Mouse (Mus musculus): ENCODE data around the gene Il15ra. TPM values are rescaled to one million over a fixed set of nuclear protein-coding genes. Genes with fewer than 3 reads are reported as not detected.

Il15ra gene
- 10 to 100 TPM; 10.6 to 22.8 TPM for total RNA-seq (2021)
- long read RNA-seq, experiment 1, transcript Il15ra-210 (7 exons, 1,624 nt): major isoform, 5 of 16 reads
- long read RNA-seq, experiment 1, partial matches to known transcripts: 2 of 16 reads
- long read RNA-seq, experiment 1, other reads (novel, unspliced or antisense): 5 of 16 reads
- long read RNA-seq, experiment 2, partial matches to known transcripts: 0 of 9 reads
- long read RNA-seq, experiment 2, other reads (novel, unspliced or antisense): 5 of 9 reads

DNA sequence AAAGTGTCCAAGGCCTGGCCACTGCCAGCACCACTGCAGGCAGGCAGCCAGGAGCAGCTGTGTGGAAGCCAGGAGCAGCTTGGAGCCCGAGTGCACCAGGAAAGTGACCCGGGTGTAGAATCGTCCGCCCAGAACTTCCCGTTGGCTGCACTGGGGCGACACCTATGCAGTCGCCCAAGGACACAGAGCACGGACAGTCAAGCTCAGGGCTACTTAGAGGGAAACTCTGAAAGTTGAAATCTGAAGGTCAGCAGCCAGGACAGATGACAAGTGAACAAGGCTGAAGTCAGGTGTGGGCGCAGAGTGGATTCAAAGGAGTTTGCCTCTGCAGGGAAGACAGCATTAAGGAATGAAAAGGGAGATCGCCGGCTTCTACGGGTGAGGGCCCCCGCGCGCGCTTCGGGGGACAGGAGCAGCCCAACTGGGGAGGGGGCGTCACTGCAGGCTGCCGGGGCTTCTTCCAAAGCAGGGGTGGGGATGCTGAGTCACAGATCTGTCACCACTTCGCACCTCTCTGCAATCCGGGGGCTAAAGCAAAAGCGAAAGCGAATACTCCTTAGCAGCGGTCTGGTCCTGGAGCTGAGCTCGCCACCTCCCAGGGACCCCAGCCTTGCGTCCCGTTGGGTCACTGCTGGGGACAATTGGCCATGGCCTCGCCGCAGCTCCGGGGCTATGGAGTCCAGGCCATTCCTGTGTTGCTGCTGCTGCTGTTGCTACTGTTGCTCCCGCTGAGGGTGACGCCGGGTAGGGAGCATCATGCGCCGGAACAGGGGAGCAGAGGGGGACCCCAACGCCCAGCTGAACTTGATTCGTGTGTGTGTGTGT is at the start of gene Il15ra:
TSS of gene Il15ra (plus strand) at position 90 of the 825 bp plus-strand sequence.
- peak; percentile 89 for DNase-seq
- intact Hi-C loops (cut with DNase I; ENCODE audit: low total_unique reads): no loop called here

DNA sequence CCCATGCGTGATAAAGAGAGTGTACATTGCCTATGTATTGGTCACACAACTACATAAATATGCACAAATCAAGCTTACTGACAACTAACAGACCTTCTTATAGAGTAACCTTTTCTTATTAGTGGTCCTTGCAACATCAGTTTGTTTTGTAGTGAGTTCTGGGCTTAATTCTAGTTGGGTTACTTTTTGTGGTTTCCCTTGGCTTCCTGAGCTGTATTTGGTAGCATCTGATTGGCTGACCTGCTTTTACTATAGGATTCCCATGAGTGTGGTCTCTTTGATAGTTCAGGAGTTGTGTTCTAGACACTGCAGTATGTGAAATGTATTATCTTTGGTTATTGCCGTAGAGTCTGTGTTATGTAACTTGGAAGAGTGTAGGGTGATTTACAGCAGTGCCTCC is 47.5 kb upstream of the Il15ra start:
- DNase-seq: no peak
- intact Hi-C loops (cut with DNase I; ENCODE audit: low total_unique reads): no loop called here

DNA sequence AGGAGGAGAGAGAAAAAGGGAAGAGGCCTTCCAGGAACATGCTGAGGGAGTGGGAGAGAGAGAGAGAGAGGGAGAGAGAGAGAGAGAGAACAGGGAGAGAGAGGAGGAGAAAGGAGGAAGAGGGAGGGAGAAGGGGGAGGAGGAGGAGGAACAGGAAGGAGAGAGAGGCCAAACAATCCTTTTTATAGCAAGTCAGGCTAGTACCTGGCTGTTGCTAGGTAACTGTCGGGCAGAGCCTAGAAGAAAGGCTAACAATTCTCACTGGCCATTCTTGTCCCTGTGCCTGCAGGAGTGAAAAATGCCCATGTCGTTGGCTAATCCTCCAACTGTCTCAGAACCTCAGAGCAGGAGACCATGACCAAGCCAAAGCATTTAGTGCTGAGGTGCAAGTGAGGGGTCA is 45.8 kb upstream of the Il15ra start:
- intact Hi-C loops (cut with DNase I; ENCODE audit: low total_unique reads): no loop called here

DNA sequence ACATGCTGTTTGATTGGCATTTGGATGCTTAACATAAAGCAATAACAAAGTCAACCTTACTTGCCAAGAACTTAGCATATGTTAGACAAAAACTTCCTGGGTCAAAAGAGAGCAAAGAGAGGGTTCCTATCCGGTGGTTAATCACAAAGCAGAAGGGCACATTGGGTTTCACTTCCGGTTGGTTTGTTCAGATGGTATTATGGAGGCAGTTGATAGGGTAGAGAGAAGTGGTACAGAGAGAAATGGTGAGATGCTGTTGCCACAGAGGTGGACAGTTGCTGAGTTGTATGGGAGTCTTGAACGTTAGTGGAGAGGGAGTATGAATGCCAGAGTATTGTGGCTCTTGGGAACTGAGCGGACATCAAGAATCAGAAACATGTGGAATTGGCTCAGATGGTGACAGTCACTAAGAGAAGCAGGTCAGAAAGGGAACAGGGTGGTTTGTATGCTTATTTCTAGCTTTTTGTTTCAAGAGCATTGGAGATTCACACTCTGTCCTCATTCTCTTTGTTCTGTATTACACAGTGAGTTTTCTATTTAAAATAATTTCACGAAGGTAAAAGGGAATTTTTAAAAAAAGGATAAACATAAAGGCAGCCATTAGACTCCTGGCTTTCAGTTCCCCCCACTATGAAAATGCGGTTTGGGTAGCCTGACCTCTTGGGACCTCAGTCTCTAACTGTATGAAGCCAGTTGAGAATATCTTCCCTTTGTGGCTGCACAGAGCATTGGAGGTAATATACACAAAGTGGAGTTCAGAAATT is 42.8 kb upstream of the Il15ra start:
- intact Hi-C loops (cut with DNase I; ENCODE audit: low total_unique reads): no loop called here
- no peak for DNase-seq

More for the DNA sequence above, 45.8 kb upstream of the Il15ra start:
- DNase-seq: no peak

DNA sequence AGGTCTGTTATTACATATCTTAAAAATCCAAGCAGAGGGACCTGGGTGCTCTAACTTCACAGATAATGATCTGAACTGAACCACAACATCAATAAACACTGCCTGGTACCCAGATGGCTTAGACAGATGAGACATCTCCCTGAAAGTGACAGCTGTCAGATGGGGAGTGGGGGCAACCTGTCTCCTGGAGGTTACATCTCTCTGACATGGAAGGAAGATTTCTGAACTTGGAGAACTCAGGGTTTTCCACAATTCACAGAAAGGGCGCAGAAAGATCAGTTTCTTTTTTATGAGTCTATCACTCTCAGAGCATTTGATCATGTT is 42.2 kb upstream of the Il15ra start:
- no peak for DNase-seq

DNA sequence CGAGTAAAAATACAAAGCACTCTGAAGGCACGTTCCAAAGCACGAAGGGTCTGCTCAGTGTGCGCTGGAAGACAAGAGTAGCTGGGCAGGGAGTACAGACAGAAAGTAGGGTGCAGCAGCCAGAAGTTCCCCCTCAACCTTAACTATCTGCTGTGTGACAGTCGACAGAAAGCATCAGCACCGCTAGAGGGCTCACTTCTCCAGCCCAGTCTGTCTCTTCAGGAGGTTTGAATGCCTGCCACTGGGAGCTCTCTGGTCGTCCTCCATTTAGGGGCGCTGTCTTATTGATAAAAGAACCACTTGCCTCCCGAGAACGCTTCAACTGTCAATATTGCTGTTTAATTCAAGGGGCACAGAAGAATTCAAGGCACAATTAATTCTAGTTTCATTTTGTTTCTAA is 41.1 kb upstream of the Il15ra start:
- DNase-seq: peak; percentile 76
- intact Hi-C loops (cut with DNase I; ENCODE audit: low total_unique reads): no loop called here

More for the DNA sequence above, 42.2 kb upstream of the Il15ra start:
- intact Hi-C loops (cut with DNase I; ENCODE audit: low total_unique reads): no loop called here

DNA sequence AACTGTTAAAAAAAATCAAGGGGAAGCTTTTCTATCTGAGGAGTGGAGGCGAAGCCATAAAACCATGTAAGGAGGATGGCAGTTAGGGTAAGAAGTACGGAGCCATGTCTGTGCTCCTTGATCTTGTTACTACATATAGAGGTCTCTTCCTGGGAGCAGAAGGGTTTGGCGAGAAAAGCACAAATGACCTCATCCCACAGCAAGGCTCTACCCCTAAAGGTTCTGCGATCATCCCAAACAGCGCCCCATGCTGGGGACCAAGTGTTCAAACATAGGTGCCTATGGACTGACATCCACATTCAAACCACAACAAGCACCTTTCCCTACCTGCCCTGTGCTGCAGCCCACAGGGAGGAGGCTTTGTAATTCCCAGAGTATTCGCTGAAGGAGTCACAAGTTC is 40.7 kb upstream of the Il15ra start:
- intact Hi-C loops (cut with DNase I; ENCODE audit: low total_unique reads): no loop called here
- DNase-seq: peak; percentile 22

DNA sequence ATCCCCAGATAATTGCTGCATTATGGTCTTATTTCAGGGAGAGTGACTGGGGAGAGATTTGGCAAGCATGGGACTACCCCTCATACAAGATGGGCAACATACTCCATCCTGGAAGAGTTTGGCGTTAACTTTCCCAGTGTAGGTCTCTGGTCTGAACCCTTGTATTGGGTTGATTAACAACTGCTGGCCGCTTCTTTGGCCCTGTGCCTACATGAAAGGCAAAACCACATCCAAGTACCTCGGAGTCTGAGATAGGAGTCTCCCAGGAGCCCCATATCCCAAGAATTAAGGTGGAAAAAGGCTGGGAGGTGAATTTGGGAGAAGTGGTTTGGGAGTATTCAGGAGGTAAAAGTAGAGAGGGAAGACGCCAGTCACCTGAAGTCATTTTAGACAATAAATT is 40.3 kb upstream of the Il15ra start:
- intact Hi-C loops (cut with DNase I; ENCODE audit: low total_unique reads): no loop called here
- no peak for DNase-seq

DNA sequence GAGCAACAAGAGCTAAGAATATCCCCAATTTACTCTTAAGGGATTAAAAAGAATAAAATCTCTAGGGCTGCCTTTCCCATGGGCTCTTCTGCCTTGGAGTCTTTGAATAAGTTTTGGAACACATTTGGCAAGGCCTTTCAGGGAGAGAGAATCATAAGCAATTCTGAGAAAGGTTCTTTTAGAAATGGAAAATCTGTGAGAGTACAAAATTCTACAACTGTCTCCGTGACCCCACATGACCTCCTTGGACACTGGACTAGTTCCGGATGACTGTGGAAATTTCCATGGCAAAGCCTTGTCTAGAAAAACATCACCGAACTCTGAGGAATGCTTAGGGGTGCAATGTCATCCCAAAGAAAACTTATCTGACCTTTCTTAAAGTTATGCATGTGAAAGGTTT is 39.8 kb upstream of the Il15ra start:
- DNase-seq: no peak
- intact Hi-C loops (cut with DNase I; ENCODE audit: low total_unique reads): no loop called here

DNA sequence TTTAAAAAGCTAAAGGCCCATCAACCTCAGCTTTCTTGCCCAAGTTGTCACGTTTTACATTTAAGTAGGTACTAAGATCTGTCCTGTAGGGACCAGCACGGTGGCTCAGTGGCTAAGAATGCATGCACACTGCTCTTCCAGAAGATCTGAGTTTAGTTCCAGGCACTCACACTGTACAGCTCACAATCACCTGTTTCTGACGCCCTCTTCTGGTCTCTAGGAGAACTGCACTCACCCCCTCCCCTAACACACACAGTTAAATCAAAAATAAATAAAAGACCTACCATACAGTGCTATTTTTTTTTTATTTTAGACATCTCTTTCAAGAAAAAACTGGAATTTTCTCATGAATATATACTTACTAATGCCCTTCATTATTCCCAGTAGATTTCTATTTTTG is 32.9 kb upstream of the Il15ra start:
- DNase-seq: no peak
- intact Hi-C loops (cut with DNase I; ENCODE audit: low total_unique reads): no loop called here

DNA sequence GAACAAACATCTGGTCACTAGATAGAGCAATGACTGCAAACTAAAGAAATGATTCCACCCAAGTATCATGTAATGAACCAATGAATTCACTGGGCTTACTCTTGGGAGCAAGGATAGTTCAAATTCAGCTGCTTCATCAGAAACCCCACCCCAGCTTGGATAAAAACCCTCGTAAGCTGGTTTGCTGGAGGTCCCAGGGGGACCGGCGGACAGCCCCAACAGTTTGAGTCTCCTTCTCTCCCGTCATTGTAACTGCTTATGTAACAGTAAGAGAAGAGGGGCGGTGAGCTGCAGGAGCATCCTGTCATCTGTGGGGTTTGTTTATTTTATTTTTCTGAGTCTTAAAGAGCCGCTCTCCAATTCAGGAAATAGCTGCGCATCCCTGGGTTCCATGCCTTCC is 25.5 kb upstream of the Il15ra start:
- intact Hi-C loops (cut with DNase I; ENCODE audit: low total_unique reads): no loop called here
- no peak for DNase-seq

DNA sequence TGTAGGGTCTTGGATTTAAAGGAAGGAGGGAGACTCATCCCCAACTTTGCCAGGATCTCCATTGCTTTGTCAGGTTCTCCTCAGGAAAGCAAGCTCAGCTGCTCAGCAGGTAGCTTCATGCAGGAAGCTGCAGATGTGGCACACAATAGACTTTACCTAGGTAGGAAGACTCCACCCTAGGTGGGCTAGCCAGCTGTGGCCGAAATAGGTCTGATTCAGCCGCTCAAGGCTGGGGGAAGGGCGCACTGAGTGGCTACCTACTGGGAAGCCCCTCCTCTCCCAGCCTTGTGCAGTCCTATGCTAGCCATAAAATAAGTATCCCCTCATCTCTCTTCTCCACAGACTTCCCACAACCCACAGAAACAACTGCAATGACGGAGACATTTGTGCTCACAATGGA is 22.4 kb upstream of the Il15ra start:
- intact Hi-C loops (cut with DNase I; ENCODE audit: low total_unique reads): no loop called here
- no peak for DNase-seq

DNA sequence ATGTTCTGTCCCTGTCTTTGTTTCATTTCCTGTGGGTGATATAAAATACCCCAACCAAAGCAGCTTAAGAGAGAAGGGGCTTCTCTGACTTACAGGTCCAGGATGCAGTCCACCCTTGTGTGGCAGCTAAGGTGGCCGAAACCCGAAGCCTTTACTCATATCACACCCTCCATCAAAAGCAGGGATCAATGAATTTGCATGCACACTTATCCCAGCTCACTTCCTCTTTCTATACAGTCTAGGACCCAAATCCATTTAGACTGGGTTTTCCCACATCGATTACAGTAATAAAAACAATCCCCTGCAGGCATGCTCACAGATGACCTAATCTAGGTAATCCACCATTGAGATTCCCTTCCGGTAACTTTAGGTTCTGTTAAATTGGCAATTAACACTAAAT is 18.6 kb upstream of the Il15ra start:
- intact Hi-C loops (cut with DNase I; ENCODE audit: low total_unique reads): no loop called here
- DNase-seq: no peak

DNA sequence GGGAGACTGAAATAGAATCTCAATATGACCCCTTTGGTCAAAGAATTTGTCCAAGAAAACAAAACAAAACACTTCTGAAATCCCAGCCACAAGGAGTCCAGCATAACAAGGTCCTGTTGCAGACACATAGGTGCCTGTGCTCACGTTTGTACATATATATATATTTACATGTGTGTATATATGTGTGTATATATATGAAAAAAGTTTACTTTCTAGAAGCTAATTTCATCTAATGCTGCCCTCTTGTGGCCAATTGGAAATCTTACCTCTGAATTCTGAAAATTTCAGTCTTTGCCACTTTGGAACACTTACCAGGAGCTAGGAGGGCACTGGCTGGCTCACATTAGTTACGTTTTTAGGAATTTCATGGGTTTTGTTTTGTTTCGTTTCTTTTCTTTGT is 17.7 kb upstream of the Il15ra start:
- DNase-seq: no peak
- intact Hi-C loops (cut with DNase I; ENCODE audit: low total_unique reads): no loop called here

DNA sequence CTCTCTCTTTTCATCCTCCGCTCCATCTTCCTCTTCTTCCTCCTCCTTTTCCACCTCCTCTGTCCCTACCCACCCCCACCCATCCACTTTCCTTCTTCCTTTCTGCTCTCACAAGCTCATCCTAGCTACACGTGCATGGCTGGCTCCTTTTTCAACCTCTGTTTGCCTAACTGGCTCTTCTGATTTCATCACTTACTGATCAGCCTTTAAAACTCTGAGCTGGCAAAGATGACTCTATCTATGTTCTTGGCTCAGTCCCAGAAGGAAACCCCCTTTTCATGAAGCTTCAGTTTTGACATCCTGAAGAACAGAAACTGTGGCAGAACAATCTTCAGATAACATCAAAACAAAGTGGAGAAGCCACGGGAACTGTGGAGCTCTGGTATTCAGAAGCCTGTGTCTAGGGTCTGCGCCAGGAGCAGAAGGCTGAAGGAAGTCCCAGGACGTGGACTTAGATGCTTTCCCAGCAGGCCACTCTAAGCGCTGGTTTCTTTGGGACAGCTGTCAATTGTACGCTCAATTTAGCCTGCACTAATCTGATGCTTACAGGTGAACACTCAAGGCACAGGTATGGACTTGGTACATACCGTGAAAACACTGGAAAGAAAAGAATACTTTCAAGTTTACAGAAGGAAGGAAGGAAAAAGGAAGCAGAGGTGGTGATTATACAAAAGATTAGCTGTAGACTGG is 14.7 kb upstream of the Il15ra start:
- no peak for DNase-seq
- intact Hi-C loops (cut with DNase I; ENCODE audit: low total_unique reads): no loop called here

DNA sequence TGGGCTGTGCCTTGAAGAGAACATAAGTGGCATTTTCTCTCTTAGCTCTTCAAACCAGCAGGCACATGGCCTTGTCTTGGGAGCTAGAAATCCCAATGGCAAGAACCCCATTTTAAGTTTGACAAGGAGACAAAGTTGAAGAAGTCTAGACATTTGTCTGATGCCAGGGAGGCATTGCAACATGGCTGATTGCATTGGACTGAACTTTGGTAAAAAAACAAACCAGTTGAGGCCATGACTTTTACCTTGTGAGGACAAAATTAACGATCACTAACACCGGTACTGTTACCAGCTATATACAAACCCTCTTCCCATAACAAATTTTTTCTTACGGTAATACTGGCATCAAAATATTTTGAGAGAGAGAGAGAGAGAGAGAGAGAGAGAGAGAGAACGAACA is 11.7 kb upstream of the Il15ra start:
- no peak for DNase-seq
- intact Hi-C loops (cut with DNase I; ENCODE audit: low total_unique reads): no loop called here

DNA sequence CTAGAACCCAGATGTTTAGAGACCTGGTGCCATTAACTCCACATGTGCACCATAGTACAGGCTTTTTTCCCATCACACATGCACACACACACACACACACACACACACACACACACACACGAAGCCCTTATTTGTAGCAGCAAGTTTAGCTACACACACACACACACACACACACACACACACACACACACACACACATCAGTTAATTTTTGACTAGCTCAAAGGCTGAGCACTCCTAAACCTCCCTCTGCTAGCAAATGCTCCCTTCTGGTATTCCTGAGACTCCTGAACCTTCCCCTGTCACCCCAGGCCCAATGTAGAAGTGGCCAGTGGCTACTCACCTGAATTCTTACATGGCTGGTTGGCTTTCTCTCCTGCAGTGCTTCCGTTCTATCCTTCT is 11.0 kb upstream of the Il15ra start:
- DNase-seq: no peak
- intact Hi-C loops (cut with DNase I; ENCODE audit: low total_unique reads): no loop called here

DNA sequence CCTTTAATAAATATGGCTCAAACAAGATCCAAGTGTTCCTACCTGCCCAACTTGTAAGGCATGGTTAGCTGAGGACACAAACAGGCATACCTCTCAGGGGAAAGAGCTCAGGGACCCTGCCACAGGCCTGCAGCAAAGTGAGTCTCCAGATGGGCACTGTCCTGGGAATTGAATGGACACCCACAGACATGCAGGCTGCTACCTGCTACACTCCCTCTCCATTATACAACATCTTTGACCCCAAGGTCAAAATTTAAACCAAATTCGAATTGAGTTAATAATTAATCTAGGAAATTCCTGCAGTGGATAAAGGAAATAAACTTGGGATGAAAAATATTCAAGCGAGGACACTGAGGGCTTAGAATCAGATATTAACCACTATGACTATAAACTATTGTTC is 9.2 kb upstream of the Il15ra start:
- DNase-seq: no peak
- intact Hi-C loops (cut with DNase I; ENCODE audit: low total_unique reads): no loop called here

DNA sequence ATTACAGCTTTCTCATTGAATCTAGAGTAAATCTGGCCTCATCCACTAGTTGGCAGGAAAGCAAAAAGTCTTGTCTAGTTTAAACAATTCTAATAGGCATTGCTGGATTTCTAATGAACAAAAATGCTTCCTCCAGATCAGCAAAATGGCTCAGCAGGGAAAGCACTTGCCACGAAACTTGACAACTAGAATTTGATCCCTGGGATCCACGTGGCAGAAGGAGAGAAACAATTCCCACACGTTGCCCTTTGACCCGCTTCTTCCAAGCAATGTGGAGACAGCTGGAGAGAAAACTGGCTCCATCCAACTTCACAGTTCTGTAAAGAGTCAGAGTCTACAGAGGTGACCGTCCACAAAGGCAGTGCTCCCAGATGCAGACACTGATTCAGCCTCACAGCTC is 6.1 kb upstream of the Il15ra start:
- no peak for DNase-seq
- intact Hi-C loops (cut with DNase I; ENCODE audit: low total_unique reads): no loop called here

DNA sequence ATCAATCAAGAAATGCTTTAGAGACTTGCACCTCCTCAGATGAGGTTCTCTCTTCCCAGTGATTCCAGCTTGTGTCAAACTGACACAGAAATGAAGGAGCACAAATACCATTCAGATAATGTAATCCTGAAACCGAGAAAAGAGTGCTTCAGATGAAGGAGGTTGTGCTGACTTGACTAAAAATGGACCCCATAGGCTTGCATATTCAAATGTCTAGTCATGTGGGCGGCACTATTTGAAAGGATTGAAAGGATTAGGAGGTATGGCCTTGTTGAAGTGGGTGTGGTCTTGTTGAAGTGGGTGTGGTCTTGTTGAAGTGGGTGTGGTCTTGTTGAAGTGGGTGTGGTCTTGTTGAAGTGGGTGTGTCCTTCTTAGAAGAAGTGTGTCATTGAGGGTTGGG is 5.2 kb upstream of the Il15ra start:
- intact Hi-C loops (cut with DNase I; ENCODE audit: low total_unique reads): no loop called here
- DNase-seq: no peak

All from gastrocnemius, postnatal 14 days (tissue).